Mouse (Mus musculus) right cerebral cortex, postnatal 14 days (tissue): ENCODE measurements around the gene Opcml.

ENCODE experiments used
- DNase-seq: peaks from one replicate; pipeline ENCODE4 v3.0.0; 2022

The Opcml gene

DNA sequence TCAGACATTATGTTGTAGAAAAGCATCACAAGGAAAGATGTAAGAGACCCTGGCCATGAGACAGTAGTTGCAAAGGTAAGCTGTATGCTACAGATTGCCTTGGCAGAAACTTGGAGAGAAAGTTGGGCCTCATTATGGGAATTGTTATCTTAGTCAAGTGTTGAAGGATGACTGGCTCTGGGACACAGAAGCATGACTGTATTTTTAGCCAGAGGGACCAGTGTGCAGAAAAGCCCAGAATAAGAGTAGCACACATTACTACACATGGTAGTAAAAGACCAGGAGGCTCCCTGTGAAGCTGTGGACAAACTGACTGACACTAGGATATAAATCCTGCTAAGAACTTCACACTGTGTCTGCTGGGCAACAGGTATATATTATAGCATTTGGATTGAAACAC is 1016.1 kb downstream of the Opcml start:
- no peak for DNase-seq

DNA sequence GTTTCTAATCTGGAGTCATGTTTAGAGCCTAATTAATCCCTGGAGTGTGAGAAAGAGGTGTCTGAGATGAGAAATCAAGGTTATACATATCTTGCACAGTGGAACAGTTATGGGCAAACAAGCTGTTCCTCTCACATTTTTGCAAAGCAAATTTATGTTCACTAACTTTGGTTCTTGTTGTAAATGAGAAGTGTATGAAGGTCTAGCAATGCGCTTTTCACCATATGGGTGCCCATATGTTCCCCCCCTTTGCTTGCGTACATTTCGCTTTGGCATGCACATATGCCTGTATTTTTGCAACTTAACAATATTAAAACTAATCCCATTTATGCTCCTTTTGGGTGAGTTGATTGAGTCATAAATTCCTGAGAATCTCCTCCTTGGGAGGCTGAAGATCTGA is 1031.5 kb downstream of the Opcml start:
- peak; percentile 14 for DNase-seq

DNA sequence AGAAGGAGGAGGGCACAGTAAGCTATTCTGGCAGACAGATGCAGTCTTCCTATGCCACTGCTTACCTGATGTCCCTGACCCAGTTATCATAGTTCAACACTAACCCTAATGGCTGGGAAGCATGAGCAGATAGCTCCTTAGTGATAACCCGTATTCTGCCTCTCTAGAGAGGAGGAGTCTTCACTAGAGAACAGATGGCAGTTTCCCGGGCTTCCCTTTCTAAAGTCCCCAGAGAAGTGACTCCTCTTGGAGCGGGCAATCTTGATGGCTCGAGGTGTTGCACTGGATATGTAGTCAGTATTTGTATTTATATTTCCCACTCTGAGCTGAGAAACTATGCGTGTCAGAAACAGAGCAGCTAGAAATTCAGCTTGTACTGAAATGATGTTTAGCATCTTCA is 1031.9 kb downstream of the Opcml start:
- DNase-seq: no peak

DNA sequence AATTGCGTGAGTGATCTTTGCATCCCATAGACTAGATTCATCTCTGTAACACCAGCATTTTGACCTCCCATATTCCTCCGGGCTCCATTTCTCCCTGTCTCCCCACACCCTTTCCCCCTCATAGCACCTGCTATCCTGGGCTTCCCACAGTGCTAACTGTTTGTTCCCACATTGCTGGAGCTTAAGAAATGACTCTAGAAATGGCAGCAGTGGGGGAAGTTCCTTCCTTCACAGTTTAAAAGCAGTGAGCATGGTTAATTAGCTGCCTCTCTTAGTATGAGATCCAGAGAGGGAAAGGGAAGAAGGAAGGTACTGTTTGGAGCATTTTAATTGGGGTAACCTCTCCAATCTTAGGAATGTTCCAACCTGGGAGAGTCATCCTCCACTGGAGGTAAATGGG is 1035.2 kb downstream of the Opcml start:
- no peak for DNase-seq

DNA sequence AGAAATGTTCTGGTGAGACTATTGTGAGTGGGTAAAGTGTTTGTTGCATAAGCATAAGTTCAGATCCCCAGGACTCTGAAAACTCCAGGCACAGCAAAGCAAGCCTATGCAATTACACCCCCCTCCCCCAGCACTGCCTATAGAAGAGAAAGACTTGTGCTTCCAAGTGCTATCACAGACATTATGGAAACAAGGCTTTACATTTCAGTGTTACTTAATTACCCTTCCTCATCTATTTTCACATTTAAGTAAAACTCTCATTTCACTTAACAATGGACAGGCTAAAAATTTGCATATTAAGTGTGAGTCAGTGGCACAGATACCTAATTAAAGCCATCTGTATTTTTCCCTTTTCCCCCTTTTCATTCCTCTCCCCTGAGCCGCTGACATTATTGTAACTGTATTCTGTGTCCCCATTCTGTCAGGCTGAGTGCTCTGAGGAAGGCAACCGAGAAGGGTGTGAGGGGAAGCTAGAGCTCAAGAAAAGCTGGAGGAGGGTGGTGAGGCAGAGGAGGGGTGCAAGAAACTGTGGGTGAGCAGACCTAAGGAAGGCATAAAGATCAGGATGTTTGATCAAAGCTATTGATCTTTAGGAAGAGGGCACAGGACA is 1055.5 kb downstream of the Opcml start:
- no peak for DNase-seq

DNA sequence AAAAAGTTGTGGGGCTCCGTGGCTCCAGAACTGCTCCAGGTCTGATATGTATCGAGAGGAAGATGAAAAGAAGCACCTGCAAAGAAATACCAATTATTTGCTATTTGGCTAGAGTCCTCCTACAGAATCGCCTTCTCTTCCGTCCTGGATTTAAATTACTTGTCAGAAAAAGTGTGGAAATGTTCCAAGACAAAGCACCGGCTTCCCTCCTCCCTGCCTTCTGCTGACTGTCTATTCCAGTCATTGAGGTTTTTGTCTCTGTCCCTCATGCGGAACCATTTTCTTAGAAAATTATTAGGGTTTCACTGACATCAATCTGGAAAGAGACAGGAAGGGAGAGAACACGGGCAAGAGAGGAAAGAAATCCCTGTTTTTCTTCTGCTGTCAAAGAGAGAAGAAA is 1065.3 kb downstream of the Opcml start:
- no peak for DNase-seq

DNA sequence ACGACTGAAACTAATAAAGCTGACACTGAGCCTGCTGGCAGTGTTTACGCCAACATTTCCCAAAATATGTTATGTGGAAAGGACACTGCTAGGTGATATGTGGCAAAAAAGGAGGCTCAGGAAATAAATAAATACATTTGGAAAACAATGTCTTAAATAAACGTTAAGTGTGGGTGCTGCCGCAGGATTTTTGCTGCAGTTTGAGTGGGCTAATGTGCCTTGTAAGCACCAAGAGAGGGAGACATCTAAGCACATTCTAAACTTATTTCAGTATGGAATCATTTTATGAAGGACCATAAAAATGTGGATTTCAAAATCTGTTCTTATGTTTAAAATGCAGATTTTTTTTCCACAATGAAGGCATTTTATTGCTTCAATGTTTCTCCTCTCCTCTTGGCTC is 1071.4 kb downstream of the Opcml start:
- DNase-seq: no peak

DNA sequence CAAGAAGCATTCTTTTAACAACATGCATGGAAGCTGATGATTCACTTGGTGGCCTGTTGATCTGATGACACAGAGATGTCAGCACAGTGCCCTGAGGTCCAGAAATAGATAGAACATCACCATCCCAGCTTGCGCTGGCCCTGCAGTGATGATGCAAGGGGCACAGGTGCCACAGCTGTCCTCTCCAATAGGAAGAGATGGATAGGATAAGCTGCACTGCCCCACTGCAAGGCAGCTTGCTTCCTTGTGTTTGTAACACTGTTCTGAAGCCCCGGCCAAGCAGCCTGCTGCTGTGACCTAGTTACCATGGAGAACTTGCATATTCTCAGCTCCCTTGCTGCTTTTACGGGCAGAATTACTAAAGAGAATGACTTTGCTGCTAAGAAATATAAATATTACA is 1076.7 kb downstream of the Opcml start:
- DNase-seq: peak; percentile 27

DNA sequence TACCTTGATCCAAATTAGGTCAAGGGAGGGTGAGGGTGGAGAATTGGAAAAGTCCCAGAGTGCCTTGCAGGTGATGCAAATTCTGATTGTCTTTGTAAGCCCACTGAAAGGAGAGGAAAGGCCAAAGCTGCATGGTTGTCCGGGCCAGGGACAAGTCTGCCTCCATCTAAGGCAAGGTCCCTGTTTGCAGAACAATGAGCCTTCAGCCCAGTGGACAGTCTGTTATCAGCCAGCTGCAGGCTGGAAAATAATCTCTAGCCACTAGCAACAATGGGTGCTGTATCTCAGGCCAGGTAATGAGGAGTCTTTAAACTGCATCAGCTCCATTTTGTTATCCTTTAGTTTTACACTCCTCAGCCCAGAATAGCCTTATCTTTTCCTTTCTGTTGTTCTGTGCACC is 1079.9 kb downstream of the Opcml start:
- DNase-seq: no peak

DNA sequence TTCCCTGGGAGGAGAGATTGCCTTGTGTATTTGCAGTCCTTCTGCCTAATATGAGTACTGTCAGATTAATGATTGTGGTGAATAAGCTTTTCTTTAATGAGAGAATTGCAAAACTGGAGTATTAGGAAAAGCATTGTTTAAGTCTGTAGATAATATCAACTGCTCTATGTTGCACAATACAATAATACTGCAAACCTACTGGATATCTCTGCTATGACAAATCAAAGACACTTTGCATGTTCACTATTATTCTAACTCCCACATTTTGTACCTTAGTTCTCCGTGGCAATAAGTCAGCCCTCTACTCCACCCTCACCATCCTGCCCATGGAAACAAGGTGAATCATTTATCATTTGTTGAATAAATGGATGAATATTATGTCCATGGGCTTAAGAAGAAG is 1092.0 kb downstream of the Opcml start:
- no peak for DNase-seq

DNA sequence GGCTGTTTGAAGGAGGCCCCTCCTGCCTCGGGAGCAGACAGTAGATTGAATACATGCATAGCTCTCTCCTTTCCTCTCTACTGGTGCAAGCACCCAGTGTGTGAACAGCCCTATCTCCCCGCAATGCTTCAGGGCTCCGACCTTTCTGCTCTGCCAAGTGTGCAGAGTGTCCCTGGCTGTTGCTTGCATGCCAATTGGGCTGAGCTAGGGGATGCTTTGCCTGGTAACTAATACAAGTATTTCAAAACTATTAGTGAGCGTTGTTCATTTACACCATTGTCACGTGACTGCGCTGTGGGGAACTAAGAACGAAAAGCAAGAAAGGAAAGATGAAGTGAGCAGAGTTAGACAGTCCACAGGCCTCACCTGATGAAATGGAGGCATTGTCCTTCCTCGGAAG is 1101.0 kb downstream of the Opcml start:
- DNase-seq: no peak

DNA sequence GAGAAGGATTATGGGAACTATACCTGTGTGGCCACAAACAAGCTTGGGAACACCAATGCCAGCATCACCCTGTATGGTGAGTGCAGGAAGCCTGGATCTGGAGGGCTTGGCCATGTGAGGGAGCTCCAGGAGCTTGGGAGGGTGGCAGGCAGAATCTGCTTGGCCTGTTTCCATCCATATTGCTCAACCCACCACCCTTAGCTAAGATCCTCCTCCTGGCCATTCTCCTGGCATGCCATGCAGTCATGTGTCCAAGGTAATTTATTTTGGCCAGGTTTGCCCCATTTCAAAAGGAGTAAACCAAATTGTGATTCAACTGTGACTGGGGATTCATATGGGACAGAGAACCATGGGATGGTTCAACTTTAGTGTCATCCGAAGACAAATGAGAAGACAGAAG is 1112.7 kb downstream of the Opcml start:
- no peak for DNase-seq

DNA sequence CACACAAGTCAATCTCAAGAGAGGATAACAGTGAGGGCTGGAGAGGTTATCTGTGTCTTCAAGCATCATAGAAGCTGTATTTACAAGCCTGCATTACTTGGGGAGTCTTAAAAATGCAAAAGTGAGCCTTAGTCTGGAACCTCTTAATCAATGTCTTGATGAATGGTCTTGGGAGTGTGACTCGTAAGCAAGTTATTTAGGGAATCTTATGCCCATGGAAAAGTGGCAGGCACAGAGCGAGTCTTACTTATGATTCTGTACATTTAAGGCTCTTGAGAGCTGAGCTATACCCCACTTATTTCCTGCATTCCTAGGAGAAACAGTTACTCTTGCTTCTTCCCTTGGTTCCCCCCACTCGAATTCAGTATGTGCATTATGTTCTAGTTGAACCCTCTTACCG is 1119.2 kb downstream of the Opcml start:
- no peak for DNase-seq

DNA sequence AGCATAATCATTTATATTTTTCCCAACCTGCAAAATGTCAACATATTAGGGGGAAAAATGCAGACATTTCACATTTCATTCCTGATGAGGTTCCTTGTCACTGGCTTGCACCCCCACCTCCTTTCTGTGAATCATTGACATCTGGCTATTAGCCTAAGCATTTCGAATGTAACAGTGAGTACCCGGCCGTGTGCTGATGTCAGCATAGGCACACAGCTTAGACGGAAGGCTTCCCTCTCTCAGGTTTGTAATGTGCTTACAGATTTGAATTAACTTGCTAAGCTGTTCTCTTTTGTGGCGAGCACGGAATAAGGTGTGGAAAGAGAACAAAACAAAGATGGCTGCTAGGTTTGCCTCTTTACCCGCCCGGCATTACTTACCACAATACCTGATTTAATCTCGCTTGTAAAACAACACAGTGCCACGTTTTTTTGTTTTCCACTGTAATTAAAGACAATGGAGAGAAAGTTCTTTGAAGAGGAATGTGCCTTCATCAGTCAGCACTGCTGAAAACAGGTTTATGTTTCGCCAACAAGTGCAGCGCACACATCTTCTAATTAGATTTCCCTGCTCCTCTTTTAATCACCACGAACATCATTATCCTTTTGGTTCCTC is 1121.1 kb downstream of the Opcml start:
- DNase-seq: no peak

DNA sequence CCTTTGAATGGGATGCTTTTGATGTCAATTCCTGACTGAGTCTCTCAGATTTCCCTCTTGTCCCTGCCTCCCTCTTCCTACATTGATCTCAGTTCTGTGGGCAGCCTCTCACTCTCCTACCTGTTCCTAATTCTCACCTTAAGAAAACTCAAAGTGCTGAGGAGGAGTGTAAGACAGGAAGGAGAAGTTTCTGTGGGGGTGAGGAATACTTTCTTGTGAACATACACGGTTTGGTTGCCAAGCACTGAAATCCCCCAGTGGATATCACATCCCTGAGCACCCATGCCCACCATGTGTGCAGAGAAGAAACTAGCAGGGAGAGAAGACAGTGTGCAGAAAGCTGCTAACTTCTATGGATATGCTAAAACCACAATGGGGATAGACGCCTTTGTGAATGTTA is 1141.5 kb downstream of the Opcml start:
- DNase-seq: peak; percentile 13

DNA sequence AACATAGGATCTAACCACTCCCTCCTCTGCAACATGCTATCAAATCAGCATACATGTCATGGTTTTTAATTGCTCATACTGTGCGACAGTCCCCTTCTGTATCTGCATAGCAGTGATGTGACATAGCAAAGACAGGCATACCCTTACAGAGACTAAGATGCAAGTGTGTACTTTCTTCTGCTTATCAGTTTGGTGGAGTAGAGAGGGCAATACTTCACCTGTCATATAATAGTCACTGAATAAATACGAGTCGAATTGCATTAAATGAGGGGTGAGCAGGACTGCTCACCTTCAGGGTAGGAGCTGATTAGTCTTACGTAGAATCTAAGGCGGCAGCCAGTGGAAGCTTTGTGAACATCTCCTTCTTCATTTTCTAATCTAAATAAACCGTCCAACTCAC is 1146.6 kb downstream of the Opcml start:
- no peak for DNase-seq

DNA sequence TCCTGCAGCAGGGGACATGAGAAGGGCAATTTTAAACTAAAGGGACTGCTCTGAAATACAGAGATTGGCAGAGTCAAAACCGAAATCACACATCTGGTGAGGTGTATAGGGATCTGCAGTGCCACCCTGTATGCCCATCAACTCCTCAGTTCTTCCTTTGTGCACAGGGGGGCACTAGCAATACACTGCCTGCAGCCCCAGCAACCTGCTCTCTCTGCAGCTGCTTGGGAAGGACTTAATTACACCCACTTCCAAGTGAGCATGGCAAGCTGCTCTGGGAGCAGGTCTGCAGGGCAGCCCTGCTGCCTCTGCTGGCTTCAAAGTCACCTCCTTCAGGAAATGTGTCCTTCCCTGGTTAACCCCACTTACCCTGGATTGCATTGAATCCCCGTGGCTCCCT is 1147.4 kb downstream of the Opcml start:
- DNase-seq: peak; percentile 38

DNA sequence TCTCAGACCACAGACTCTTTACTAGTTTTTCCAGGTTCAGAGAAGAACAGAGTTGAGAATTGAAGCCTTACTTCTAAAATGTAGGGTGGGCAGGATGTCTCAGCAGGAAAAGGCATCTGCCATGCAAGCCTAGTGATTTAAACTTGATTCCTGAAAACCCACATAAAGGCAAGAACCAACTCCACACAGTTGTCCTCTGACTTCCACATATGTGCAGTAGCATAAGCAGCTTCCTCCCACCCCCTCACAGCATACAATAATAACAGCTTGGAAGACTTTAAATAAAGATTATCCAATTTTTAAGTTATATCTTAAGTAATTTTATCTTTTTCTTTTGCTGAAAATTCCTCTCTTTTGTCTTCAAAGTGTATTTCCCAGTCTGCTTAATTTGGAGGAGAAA is 1150.3 kb downstream of the Opcml start:
- no peak for DNase-seq

DNA sequence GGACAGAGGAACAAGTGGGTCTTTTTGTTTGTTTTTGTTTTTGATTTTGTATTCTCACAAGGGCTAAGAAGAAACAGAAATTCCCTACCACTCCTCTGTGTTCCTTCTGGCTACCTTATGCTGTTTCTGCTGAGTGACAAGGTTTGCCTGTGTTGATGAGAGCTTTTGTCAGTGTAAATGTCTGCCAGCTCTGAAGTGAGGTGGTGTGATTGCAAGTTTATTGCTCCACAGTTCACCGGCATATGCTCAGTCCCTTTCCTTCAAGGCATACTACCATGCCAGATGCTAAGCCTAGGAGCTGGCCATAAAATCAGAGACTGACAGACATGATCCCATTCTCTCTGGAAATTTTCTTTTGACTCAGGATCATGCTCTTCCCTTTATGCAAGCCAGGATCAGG is 1178.9 kb downstream of the Opcml start:
- no peak for DNase-seq
